Mouse (Mus musculus) gastrocnemius, postnatal 36 days (tissue): ENCODE results near the gene Grb7. TPM values are rescaled to one million over a fixed set of nuclear protein-coding genes. Genes with fewer than 3 reads are reported as not detected.

Experiments used
- DNase-seq, 2 experiments: peaks; one replicate each; pipeline ENCODE4 v3.0.0; 2022
- intact Hi-C: fragments of 180-260 bp; cut with DNase I; formaldehyde crosslinking; loops from one replicate; pipeline ENCODE4 v1.15.1; 2025
- total RNA-seq, 2 experiments: library from RNA; stranded (reverse); gene quantifications; 2 replicates each; pipeline ENCODE4 v1.2.3; 2021

Gene Grb7
- total RNA-seq, 2 experiments from 2014 or later = not detected

DNA sequence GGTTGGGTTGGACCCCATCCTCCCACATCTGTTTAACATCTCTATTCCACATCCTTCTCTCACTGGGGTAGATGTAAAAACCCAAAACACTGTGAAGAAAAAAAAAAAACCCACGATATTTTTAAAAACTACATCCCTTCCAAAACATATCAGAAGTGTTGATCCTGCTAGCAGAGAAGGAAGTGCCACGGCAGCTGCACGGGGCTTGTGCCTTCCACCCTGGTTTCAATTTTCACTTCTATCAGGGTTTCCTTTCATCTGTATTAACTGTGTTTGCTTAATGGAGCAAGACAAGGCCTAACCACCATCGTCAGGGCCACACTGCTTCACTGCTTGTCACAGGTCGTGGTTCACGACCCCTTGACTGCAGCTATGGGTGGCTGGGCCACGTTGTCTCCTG lies 46.8 kb downstream of the Grb7 start:
- DNase-seq = no peak
- intact Hi-C loops = no loop called here

DNA sequence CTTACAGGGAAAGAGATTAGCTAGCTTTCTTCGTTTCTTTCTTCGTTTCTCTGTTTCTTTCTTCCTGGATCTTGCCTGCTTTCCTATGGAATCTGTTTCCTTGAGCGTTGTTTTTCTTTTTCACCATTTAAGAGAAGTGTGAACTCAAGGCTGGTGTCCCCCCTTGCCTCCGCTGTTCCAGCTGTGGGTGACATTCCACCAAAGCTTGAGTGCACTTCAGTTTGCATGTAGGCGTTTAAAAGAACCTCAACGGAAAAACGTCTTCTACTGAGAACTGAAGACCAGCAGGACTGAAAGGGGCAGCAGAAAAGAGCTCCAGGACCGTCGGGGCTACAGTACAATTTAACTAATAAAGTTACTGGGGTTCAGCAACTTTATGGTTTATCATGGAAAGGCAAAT lies 47.2 kb downstream of the Grb7 start:
- intact Hi-C loops = no loop called here

DNA sequence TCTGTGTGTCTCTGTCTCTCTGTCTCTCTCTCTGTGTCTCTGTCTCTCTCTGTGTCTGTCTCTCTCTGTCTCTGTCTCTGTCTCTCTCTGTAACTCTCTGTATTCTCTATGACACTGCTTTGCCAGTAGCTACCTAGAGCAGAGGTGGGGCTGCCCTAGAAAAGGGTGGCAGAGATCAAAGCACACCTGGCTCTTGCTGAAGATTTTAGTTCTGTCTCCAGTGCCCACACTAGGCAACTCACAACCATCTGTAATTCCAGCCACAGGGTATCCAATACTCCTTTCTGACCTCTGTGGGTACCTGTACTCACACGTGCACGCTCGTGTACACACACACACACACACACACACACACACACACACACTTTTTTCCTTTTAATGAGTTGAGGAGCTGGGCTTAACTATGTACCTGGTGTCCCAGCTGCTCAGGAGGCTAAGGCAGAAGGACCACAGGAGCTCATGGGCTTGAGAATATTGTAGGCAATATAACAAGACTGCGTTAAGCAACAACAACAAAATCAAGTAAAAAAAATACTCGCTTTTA lies 49.1 kb downstream of the Grb7 start:
- intact Hi-C loops = loop anchor here (5.0 kb wide), 1 partner anchor 52 kb away; the partner anchor contains the start of gene Ikzf3
- DNase-seq = no peak

More for the DNA sequence above, 47.2 kb downstream of the Grb7 start:
- DNase-seq = no peak

DNA sequence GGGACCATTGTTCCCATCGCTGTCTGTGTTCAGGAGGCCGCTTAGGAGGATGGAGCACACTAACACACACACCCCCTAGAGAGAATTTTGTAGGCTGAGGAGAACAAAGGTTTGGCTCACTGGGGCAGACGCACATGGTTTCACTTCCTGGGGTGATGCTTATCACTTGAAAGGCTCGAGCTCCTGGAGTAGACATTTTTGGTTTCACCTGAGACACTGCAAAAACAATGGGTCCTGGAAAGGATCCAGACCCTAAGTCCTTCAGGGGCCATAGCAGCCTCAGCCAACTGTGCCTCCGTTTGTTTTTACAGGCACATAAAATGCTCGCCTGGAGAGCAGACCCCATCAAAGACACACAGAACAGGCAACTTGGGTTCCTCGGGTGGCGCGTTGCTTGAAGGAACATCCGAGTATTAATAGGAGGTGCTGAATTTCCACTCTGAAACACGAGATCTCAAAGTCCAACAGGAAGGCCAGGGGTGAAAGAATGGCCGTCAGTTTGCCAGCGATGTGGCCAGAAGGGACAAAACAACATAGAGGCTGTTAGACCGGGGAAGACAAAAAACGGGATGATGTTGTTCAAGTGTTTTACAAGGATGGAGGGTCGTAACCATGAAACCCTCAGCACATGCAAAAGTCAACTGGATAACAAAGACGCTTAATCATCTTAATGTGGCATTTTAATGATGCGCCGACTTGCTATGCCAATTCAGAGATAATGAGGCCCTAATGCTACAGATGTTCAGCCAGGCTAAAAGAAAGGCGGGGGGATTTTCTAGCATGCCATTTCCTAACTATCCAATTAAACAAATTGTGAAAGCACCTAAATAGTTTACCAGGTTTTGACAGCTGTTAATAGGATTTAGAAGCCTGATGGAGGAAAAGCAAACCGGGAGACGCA lies 51.4 kb downstream of the Grb7 start:
- DNase-seq = no peak
- intact Hi-C loops = loop anchor here (5.0 kb wide), 1 partner anchor 50 kb away; the partner anchor contains the start of gene Ikzf3

DNA sequence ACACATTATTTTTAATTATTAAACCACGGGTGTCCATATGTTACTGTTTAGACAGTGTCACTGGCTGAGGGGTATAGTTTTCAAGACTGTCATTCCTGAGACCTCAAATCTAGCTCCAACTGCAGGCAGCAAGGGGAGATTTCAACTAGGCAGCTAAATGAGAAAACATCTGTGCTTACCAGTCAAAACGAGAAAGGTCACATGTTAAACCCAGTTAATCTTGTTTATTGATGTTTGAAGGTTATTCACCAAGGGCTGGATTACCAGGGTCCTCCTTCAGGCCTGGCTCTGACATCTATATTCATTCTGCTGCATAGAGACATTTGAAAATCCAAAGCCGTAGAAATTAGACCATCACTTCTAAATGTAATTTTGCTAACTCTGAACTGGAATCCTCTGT lies 58.7 kb downstream of the Grb7 start:
- intact Hi-C loops = no loop called here
- DNase-seq = no peak

Other genes starting within 250 kb of the Grb7 start
- 10 to 100 TPM; 12.7 to 15.0 TPM for gene Cdk12, start 243.3 kb upstream of the Grb7 start, total RNA-seq
- gene Neurod2, start 116.7 kb upstream of the Grb7 start, total RNA-seq = not detected
- gene Ppp1r1b, start 98.0 kb upstream of the Grb7 start, total RNA-seq = not detected
- 10 to 100 TPM; 10.3 to 14.7 TPM for gene Stard3, start 88.0 kb upstream of the Grb7 start, total RNA-seq
- 1,000 to 10,000 TPM; 3,291 to 4,304 TPM for gene Tcap, start 62.6 kb upstream of the Grb7 start, total RNA-seq
- 1 to 10 TPM in 1 of 2 experiments, under 1 TPM in 1; 0.89 to 2.1 TPM for gene Pnmt, start 59.9 kb upstream of the Grb7 start, total RNA-seq
- 1 to 10 TPM; 1.8 to 2.2 TPM for gene Pgap3, start 45.9 kb upstream of the Grb7 start, total RNA-seq
- gene Erbb2, start 33.9 kb upstream of the Grb7 start, total RNA-seq = 1 to 10 TPM; 1.8 to 2.9 TPM
- 10 to 100 TPM; 27.2 to 36.5 TPM for gene Mien1, start 7.4 kb upstream of the Grb7 start, total RNA-seq
- gene Ikzf3, start 99.6 kb downstream of the Grb7 start, total RNA-seq = 1 to 10 TPM in 1 of 2 experiments, not detected in 1; 1.3 TPM
- not detected for gene Zpbp2, start 104.7 kb downstream of the Grb7 start, total RNA-seq
- gene Ormdl3, start 141.0 kb downstream of the Grb7 start, total RNA-seq = 10 to 100 TPM; 20.9 to 24.0 TPM
- gene Lrrc3c, start 151.9 kb downstream of the Grb7 start, total RNA-seq = not detected
- 1 to 10 TPM; 3.0 to 4.2 TPM for gene Gm12355, start 179.3 kb downstream of the Grb7 start, total RNA-seq
- gene Gsdma3, start 180.0 kb downstream of the Grb7 start, total RNA-seq = 10 to 100 TPM in 1 of 2 experiments, 1 to 10 TPM in 1; 1.8 to 22.5 TPM
- 1 to 10 TPM in 1 of 2 experiments, not detected in 1; 1.7 TPM for gene Gsdma2, start 200.4 kb downstream of the Grb7 start, total RNA-seq
- gene Gsdma, start 218.0 kb downstream of the Grb7 start, total RNA-seq = under 1 TPM; 0.31 to 0.76 TPM
- gene Psmd3, start 236.2 kb downstream of the Grb7 start, total RNA-seq = 10 to 100 TPM; 88.1 to 91.9 TPM